Mouse (Mus musculus) embryonic facial prominence, embryonic 15.5 days (tissue): ENCODE measurements around the gene Vgf. TPM values are rescaled to one million over a fixed set of nuclear protein-coding genes. Genes with fewer than 3 reads are reported as not detected.
A peak's percentile ranks its signal among the peaks of the same experiment; 100 is the strongest.

Experiments
- ATAC-seq: fragments of 200-750 bp; cut with Nextera tagmentation; 2 replicates; pipeline ENCODE4 v1.8.0; 2017; ENCODE audit warnings: low read depth, moderate TSS enrichment; ENCODE audit not compliant: insufficient number of reproducible peaks, low FRiP score, low TSS enrichment
- H3K27ac ChIP-seq: fragments of 300-500 bp; sonication (generic); replicated peaks from 2 replicates; pipeline ENCODE4 v1.5.1; 2015; ENCODE audit warnings: mild to moderate bottlenecking, inconsistent platforms
- H3K27me3 ChIP-seq: fragments of 300-500 bp; sonication (generic); 2 replicates; pipeline ENCODE4 v1.6.1; 2015; ENCODE audit warnings: inconsistent platforms
- H3K36me3 ChIP-seq: fragments of 300-500 bp; sonication (generic); 2 replicates; pipeline ENCODE4 v1.6.1; 2015; ENCODE audit warnings: mild to moderate bottlenecking, inconsistent platforms
- H3K4me1 ChIP-seq: fragments of 300-500 bp; sonication (generic); 2 replicates; pipeline ENCODE4 v1.6.1; 2015; ENCODE audit warnings: inconsistent platforms
- H3K4me2 ChIP-seq: fragments of 300-500 bp; sonication (generic); replicated peaks from 2 replicates; pipeline ENCODE4 v1.6.1; 2015; ENCODE audit warnings: mild to moderate bottlenecking, inconsistent platforms
- H3K4me3 ChIP-seq: fragments of 300-500 bp; sonication (generic); replicated peaks from 2 replicates; pipeline ENCODE4 v1.5.1; 2015; ENCODE audit warnings: mild to moderate bottlenecking, inconsistent platforms
- H3K9ac ChIP-seq: fragments of 300-500 bp; sonication (generic); 2 replicates; pipeline ENCODE4 v1.6.1; 2015; ENCODE audit warnings: inconsistent platforms
- H3K9me3 ChIP-seq: fragments of 300-500 bp; sonication (generic); replicated peaks from 2 replicates; pipeline ENCODE4 v1.6.1; 2016; ENCODE audit warnings: inconsistent platforms
- WGBS: fragments of 180-500 bp; shearing (Covaris S2); methylation state at CpG from one replicate; pipeline ENCODE4 v1.1.7; 2015; 5-methylcytosine and 5-hydroxymethylcytosine counted together
- polyA plus RNA-seq: library from polyadenylated mRNA; unstranded; fragments of >200 nt; fragmentation: Nextera tagmentation; extraction: Ambion mirVana; gene quantifications from 2 replicates; pipeline ENCODE4 v1.2.1, GENCODE M21; 2015

Gene Vgf
- 0.08 and 0.11 TPM in 2 replicates for polyA plus RNA-seq

DNA sequence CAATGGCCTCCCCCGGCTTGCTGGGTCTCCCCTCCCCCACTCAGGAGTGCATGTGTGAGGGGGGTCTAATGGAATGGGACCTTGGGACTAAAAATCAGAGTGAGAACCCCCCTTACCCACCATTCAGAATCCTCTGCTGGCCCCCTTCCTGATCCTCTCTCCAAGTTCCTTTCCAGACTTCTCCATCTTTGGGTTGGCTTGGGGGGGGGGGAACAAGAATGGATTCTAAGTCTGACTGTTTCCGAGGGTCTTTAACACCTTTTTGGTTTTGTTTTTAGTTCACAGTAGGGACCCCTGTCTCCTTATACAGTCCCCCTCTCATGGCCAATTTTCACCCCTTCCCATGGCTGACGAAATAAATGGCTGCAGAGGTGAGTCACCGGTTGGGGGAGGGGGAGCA, at the start of gene Vgf:
Vgf (plus strand) TSS at position 301 of the 400 bp plus-strand sequence.
- Histone ChIP-seq H3K36me3 (no peaks in the 10 kb centered on the region), H3K27me3 (peaks cover 72% of the 10 kb centered on the region), H3K4me1 (peaks cover 17% of the 10 kb centered on the region), H3K27ac (no peak within 1 kb of the TSS), H3K4me3 (no peak within 1 kb of the TSS), H3K4me2 (no peak within 1 kb of the TSS), H3K9ac (no peak within 1 kb of the TSS), H3K9me3 (no peaks in the 10 kb centered on the region)
- no peak for ATAC-seq
- 32% methylated on average over 4 of the region's 4 CpGs for WGBS

GRCm38 (mm10) chr5:136977769-136978168, 48.4 kb upstream of the Vgf start:
- Histone ChIP-seq H3K9ac (no peak overlapping the region), H3K4me3 (no peak overlapping the region), H3K36me3 (peaks cover 22% of the 10 kb centered on the region), H3K27me3 (no peaks in the 10 kb centered on the region), H3K27ac (no peak overlapping the region), H3K9me3 (no peaks in the 10 kb centered on the region), H3K4me1 (no peaks in the 10 kb centered on the region), H3K4me2 (no peak overlapping the region)
- 58% methylated on average over 4 of the region's 4 CpGs for WGBS
- no peak for ATAC-seq

- Histone ChIP-seq H3K27me3 (no peaks in the 10 kb centered on the region), H3K27ac (no peak overlapping the region), H3K9me3 (no peaks in the 10 kb centered on the region), H3K4me1 (no peaks in the 10 kb centered on the region), H3K36me3 (peaks cover 39% of the 10 kb centered on the region), H3K9ac (no peak overlapping the region), H3K4me3 (no peak overlapping the region), H3K4me2 (no peak overlapping the region)
- no peak for ATAC-seq
- 70% methylated on average over 2 of the region's 2 CpGs for WGBS
These were observed 46.4 kb upstream of the Vgf start for GRCm38 (mm10) chr5:136979762-136980161.

- H3K9me3 ChIP-seq: no peaks in the 10 kb centered on the region
- WGBS: 85% methylated on average over 8 of the region's 8 CpGs
- no peak overlapping the region for H3K27ac ChIP-seq
- no peak overlapping the region for H3K4me2 ChIP-seq
- H3K4me1 ChIP-seq: peaks cover 3% of the 10 kb centered on the region
- ATAC-seq: no peak
- no peak overlapping the region for H3K4me3 ChIP-seq
- H3K9ac ChIP-seq: no peak overlapping the region
- H3K36me3 ChIP-seq: peaks cover 40% of the 10 kb centered on the region
- H3K27me3 ChIP-seq: no peaks in the 10 kb centered on the region
These were observed 45.2 kb upstream of the Vgf start for GRCm38 (mm10) chr5:136980974-136981373.

GRCm38 (mm10) chr5:136982338-136982930, 43.8 kb upstream of the Vgf start:
- WGBS: 52% methylated on average over 13 of the region's 16 CpGs
- Histone ChIP-seq H3K9me3 (no peaks in the 10 kb centered on the region), H3K4me1 (peaks cover 6% of the 10 kb centered on the region), H3K9ac (no peak overlapping the region), H3K4me2 (no peak overlapping the region), H3K27ac (no peak overlapping the region), H3K36me3 (peaks cover 40% of the 10 kb centered on the region), H3K27me3 (no peaks in the 10 kb centered on the region), H3K4me3 (no peak overlapping the region)
- no peak for ATAC-seq

DNA sequence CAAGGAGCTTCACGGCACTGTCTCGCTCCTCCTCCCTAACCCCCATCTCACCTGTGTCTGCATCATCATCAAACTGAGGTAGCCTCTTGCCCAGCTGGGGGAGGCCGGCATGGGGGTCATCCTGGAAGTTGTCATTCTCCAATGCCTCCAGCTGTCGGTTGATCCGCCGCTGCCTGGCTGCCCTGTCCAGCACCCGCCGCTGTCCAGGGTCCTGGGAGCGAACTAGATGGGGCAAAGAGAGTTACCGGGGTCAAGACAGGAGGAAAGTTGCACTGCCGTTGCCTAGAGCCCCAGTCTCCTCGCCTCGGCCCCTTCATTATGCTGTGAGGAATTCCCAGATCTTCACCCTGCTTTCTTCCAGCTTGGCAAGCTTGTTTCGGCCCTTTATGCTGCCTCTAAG, 41.4 kb upstream of the Vgf start:
- H3K4me2 ChIP-seq: no peak overlapping the region
- ATAC-seq: no peak
- WGBS: 50% methylated on average over 14 of the region's 14 CpGs
- peaks cover 18% of the 10 kb centered on the region for H3K4me1 ChIP-seq
- H3K27me3 ChIP-seq: no peaks in the 10 kb centered on the region
- no peaks in the 10 kb centered on the region for H3K9me3 ChIP-seq
- H3K36me3 ChIP-seq: peaks cover 51% of the 10 kb centered on the region
- H3K4me3 ChIP-seq: no peak overlapping the region
- no peak overlapping the region for H3K27ac ChIP-seq
- no peak overlapping the region for H3K9ac ChIP-seq

DNA sequence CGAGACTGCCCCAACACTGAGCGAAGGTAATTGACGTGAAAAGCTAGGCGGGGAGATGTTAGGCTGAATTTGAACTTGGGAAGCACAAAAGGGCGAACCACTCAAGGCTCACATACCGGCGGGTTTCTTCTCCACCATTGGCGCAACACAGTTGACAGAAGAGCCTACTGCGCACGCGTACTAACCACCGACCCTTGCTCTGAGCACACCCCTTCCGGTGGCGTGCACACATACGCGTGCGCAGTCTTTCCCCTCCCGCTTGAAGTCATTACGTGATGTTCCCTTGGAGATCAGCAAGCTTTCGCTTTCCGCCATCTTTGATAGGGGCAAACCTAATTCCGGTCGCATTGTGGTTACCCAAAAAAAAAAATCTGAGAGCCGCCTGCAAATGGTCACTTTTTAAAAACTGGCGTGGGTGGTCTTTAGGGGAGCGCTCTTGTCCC, 39.5 kb upstream of the Vgf start, which contains the start of gene Plod3:
Plod3 (plus strand) TSS at position 325 of the 443 bp plus-strand sequence.
- peaks cover 56% of the 10 kb centered on the region for H3K36me3 ChIP-seq
- H3K27ac ChIP-seq: peak within 1 kb of the TSS; percentile 91
- H3K9me3 ChIP-seq: no peaks in the 10 kb centered on the region
- H3K4me1 ChIP-seq: peaks cover 18% of the 10 kb centered on the region
- H3K4me3 ChIP-seq: peak within 1 kb of the TSS; percentile 78
- peak within 1 kb of the TSS; percentile 90 for H3K9ac ChIP-seq
- H3K27me3 ChIP-seq: no peaks in the 10 kb centered on the region
- ATAC-seq: peak; percentile 94
- peak within 1 kb of the TSS; percentile 89 for H3K4me2 ChIP-seq
- under 1% methylated on average over 26 of the region's 26 CpGs for WGBS

DNA sequence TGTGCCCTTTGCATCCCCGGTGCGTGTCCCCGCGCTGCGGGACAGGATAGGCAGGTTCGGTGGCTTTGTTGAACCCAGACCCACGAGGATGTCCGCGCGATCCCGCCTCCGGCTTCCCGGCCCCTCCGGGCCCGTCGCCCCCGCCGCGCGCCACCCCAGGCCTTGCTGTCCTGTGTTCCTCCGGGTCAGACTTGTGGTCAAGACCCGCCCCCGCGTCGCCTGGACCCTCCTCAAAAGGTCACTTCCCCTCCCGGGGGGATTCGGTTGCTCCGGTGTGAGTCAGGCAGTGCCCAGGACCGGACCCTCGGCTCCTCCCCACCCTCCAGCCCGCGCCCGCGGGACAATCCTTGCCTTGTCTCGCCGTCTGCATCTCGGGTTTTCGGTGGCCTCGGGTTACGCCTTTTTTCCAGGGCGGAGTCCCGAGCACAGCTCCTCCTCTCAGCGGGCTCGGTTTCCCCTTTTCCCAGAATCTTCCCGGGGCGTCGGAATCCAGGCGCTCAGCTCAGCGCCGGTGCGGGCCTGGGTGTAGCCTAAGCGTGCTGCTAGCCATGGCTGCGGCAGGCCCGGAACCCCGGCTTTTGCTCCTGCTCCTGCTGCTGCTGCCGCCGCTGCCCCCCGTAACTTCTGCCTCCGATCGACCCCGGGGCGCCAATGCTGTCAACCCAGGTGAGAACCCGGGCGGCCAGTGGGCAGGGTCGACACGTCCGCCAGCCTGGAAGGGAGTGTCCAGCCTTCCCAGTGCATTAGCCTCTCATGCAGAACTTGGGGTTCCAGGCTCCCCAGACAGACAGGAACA, 38.9 kb upstream of the Vgf start:
- peaks cover 18% of the 10 kb centered on the region for H3K4me1 ChIP-seq
- WGBS: under 1% methylated on average over 67 of the region's 67 CpGs

DNA sequence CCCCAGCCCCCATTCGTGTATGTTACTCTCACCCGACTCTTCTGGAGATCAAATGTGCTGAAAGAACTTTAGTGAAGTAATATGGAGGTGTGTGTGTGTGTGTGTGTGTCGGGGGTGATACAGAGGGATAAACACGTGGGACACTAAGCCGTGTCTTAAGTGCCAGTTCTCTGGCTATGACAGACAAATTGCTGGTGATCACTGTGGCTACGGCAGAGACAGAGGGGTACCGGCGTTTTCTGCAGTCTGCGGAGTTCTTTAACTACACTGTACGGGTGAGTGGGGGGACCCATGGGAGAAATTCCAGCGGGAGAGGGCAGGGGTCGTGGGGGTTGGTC, 38.3 kb upstream of the Vgf start, which contains the start of gene Znhit1:
Znhit1 (minus strand) TSS at position 88 of the 338 bp plus-strand sequence.
- 2% methylated on average over 12 of the region's 12 CpGs for WGBS
- Histone ChIP-seq H3K4me2 (peak within 1 kb of the TSS; percentile 89), H3K27ac (peak within 1 kb of the TSS; percentile 91), H3K36me3 (peaks cover 59% of the 10 kb centered on the region), H3K27me3 (no peaks in the 10 kb centered on the region), H3K9me3 (no peaks in the 10 kb centered on the region), H3K9ac (peak within 1 kb of the TSS; percentile 90), H3K4me3 (peak within 1 kb of the TSS; percentile 78), H3K4me1 (peaks cover 18% of the 10 kb centered on the region)
- ATAC-seq: no peak

More for the DNA sequence above, 38.9 kb upstream of the Vgf start:
- ATAC-seq: peak; percentile 71
- H3K36me3 ChIP-seq: peaks cover 56% of the 10 kb centered on the region
- H3K9me3 ChIP-seq: no peaks in the 10 kb centered on the region
- no peaks in the 10 kb centered on the region for H3K27me3 ChIP-seq
- peak overlapping the region; percentile 91 for H3K27ac ChIP-seq
- peak overlapping the region; percentile 89 for H3K4me2 ChIP-seq
- peak overlapping the region; percentile 78 for H3K4me3 ChIP-seq
- H3K9ac ChIP-seq: peak overlapping the region; percentile 90

DNA sequence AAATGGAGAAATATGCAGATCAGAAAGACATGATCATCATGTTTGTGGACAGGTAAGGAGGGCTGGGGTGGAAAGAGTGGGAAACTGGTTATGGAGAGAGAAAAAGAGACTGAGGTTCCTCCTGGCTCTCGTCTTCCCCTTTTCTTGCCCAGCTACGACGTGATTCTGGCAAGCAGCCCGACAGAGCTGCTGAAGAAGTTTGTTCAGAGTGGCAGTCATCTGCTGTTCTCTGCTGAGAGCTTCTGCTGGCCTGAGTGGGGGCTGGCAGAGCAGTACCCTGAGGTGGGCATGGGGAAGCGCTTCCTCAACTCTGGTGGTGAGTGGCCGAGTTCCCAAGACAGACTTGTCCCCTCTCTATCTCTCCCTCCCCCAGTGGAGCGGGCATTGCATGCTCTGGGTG, 37.8 kb upstream of the Vgf start:
- Histone ChIP-seq H3K9ac (peak overlapping the region; percentile 90; the same call in 1 of the 2 replicates), H3K27ac (no peak overlapping the region), H3K4me1 (peaks cover 18% of the 10 kb centered on the region), H3K9me3 (no peaks in the 10 kb centered on the region), H3K4me3 (peak overlapping the region; percentile 78), H3K36me3 (peaks cover 61% of the 10 kb centered on the region), H3K4me2 (peak overlapping the region; percentile 89), H3K27me3 (no peaks in the 10 kb centered on the region)
- ATAC-seq: no peak
- WGBS: 63% methylated on average over 7 of the region's 7 CpGs

DNA sequence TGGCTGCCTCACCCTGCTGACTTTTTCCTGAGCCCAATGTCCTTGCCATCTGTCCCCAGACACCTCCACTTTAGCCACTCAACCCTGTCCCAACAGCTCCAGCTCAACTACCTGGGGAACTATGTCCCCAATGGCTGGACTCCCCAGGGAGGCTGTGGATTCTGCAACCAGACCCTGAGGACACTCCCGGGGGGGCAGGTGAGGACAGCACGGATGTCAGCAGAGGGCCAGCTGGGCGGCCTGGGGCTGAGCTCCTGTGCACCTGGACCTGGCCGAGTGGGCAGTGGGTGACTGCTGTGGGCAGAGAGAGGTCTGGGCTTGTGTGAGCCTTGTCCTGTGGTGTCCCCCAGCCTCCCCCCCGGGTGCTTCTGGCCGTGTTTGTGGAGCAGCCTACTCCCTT, 36.4 kb upstream of the Vgf start:
- ATAC-seq: no peak
- Histone ChIP-seq H3K36me3 (peaks cover 61% of the 10 kb centered on the region), H3K4me2 (no peak overlapping the region), H3K9me3 (no peaks in the 10 kb centered on the region), H3K27ac (no peak overlapping the region), H3K4me1 (peaks cover 18% of the 10 kb centered on the region), H3K27me3 (no peaks in the 10 kb centered on the region), H3K9ac (no peak overlapping the region), H3K4me3 (no peak overlapping the region)
- WGBS: 91% methylated on average over 6 of the region's 6 CpGs
